Mouse (Mus musculus): ENCODE results near the gene Zfp296.

DNA sequence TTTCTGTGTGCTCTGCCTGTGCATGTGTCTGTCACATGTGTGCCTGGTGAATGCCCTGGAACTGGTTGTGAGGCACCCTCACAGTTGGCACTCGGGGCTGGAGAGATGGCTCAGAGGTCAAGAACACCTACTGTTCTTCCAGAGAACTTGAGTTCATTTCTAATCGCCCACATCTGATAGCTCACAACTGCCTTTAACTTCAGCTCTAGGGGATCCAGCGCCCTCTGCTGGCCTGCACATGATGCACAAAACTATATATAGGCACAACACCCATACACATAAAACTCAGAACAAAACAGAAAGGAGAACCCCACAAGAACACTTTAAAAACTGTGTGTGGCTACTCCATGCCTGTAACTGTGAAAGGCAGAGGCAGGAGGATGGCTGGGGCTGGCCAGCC, 12.1 kb downstream of the Zfp296 start:
- TF ChIP-seq CTCF (IDR thresholded peaks at IDR 0.05; ENCODE audit: control insufficient read depth, insufficient read depth, insufficient replicate concordance, low read depth, low read length) (peak; percentile 39; the same call in 1 of the 2 replicates), POLR2A (IDR thresholded peaks at IDR 0.05; ENCODE audit: control insufficient read depth, low read depth, low read length) (no peak)

Measured in testis, adult 2 months (tissue).